Mouse (Mus musculus) CH12F3 (cell line): ENCODE data around the gene Tspan15.

Experiments used
- in situ Hi-C: fragments of 300-500 bp; cut with MboI; formaldehyde crosslinking; loops from 2 replicates; pipeline ENCODE4 v1.14.3; 2020; ENCODE audit warnings: low sequenced_read_pairs

Tspan15 gene

DNA sequence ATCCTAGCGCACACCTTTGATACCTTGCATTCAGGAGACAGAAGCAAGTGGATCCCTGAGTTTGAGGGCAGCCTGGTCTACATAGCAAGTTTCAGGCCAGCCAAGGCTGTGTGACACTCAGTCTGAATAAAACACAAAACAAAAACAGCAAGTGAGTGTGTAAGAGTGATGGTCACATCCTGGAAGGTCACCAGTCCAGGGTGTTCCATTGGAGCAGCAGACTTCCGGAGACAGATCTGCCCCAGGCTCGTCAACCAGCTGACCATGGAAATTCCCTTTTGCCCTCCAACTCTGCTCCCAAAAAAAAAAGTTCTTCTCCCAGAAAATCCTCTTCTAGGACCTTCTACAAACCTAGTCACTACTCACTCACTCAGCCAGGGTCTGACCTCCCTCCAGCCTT is 760 bp upstream of the Tspan15 start:
- in situ Hi-C loops, result no loop called here

DNA sequence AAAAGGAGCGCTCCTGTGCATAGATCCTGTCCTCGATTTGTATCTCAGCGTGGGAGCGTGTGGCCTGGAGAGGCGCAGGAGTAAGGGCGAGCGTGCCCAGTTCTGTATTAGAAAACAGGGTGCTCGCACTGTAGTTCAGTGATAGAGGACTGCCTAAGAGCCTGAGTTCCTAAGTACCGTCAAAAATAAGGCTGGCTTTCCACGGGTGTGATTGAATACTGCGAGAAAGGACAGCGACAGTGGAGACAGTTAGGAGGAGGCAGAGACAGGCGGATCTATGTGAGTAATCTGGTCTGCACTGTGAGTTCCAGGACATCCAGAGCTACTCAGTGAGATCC is 313 bp upstream of the Tspan15 start:
- in situ Hi-C loops, result no loop called here

DNA sequence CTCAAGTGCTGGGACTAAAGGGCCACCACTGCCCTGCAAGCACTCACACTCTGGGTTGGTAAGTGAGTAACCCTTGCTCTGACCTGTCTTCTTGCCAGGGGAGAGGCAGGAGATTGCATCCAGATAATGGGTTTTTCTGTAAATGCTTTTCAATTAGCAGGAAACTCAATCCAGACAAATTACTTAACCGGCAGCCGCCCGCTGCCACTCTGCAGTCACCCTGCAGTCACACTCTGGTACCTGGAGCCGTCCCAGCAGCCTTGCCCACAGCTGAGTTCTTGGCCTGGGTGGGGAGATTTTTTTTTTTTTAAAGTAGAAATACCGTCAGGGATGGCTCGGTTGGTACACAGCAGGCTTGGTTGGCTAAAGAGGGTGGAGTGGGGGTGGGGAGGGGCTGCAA is 2.9 kb downstream of the Tspan15 start:
- in situ Hi-C loops, result no loop called here

DNA sequence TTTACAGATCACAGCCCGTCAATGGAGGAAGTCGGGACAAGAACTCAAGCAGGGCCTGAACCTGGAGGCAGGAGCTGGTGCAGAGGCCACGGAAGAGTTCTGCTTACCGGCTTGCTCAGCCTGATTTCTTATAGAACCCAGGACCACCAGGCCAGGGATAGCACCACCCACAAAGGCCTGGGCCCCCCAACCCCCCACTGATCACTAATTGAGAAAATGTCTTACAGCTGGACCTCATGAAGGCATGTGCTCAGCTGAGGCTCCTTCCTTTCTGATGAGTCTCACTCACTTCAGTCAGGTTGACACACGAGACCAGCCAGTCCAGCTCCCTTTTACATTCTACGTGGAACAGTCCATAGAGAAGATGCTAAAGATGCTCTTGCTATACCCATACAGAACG is 5.2 kb downstream of the Tspan15 start:
- in situ Hi-C loops, result no loop called here

DNA sequence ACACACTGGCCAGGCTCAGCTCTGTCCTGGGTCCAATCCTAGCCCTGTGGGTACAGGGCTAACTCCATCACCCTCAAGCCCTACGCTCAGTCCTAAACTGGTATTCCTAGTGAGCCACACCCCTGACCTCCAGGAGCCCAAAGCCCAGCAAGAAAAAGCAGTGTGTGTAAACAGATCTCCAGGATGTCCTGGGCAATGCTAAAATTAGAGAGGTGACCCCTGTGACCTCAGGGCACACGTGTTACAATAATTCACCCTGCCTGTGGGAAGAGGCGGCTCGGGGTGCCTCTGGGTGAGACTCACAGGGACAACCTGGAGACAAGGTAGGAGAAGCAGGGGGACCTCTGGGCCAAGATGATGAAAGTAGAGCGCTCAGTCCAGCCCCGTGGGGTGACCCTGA is 6.8 kb downstream of the Tspan15 start:
- in situ Hi-C loops, result no loop called here

DNA sequence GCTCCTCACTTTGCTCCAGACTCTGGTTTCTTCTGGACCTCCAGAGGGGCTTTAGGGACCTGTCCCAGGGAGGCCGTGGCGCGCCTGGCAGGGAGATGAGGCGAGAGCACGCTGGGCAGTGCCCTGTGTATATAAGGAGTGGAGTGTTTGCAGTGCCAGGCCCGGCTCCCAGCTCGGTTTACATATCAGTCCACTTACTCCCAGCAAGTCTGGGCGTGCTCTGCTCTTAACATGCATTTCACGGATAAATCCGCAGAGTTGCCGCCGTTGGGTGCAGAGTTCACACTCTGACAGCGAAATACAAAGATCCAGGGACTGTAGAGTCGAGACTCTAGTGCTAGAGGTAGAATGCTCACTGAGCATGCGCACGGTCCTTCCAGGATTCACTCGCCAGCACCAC is 8.3 kb downstream of the Tspan15 start:
- in situ Hi-C loops, result no loop called here

DNA sequence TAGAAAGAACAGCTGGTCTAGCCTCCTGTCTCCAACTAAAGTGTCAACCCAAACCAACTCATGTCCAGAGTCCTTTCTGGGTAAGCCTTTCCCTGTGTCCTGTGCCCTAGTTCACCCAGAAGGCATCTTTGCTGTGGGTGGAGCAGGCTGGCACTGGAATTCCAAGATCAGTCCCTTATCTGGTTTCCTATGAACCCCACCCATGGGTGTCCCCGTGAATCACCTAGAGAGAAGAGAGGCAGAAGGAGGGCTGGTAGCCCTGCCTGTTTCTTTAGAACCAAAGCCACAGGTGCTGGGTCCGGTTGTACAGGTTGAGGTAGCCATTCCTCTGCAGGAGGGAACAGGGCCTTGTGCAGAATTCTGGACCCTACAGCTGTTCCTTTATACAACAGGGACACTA is 9.4 kb downstream of the Tspan15 start:
- in situ Hi-C loops, result no loop called here

DNA sequence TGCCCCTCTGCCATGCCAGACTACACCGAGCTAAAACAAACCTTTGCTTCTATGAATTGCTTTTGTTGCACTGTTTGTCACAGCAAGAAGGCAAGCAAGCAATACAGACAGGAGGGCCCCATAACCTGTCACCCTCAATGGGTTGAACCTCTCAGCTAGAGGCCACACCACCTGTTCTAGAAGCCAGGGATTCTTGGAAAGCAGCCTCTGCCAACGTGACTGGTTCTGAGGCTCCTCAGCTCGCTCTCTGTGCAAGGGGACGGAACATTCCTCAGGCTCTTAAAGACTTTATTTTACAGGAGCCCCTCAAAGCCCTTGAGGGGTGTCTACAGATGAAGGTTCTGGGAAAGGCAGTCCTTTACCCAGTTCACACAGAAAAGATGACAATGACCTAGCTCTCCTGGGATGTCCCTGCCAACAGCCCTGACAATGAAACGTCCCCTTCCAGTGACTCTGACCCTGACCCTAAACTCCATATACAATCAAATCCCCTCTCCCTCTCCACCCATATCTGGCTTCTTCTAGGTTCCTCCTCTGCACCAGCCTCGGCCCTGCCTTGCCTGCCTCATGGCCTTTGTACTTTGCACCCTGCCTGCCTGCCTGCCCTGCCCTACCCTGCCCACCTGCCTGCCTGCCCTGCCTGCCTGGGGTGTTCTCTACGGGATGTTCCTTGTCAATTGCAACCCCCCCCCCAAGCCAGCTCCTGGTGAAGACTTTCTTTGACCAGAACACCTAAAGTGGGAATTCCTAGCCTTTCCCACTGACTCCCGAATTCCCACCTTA is 10.1 kb downstream of the Tspan15 start:
- in situ Hi-C loops, result no loop called here

DNA sequence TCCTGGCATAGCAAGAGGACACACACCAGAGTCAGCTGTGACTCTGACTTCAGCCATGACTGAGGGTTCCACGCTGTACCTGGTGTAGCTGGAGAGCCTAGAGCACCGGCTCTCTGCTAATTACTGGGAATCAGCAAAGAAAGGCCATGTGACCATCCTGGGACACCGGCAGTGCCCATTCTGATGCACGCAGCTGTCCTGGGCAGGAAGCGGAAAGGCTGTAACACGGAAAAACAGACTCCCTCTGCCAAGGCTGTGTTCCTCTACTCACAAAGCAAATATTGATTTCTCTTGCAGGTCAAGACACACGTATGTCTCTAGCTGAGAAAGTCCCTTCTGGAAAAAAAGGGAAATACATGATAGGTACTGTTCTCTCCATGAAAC is 12.3 kb downstream of the Tspan15 start:
- in situ Hi-C loops, result no loop called here

DNA sequence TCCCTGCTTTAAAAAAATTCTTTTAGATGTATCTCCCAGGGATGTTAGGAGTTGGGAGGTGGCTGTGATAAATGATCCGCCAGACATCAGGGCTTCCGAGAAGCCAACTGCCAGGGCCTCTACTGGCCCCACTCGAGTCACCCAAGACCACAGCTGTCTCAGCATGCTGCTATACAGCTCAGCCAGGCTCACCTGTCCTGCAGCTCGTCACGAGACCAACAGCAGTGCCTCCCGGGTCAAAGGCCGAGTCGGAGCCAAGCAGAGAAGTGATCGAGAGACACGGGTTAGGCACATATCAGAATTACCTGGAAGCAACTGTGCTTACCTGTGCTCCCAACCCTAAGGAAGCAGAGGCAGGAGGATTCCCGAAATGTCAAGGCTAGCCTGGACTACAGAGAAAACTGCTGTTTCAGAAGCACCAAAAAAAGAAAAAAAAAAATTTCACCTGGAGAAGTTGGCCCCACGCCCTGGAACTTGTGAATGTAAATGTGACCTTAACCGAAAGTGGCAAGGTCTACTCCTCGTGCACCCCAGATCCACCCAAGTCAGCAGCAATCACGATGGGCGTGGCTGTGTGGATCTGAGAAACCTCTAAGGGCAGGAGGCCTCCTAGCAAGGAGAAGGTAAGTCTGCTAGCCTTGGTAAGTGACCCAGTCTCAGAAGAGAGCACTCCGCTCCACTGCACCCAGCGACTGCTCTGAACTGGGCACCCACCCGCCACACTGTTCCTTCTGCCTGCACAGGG is 12.8 kb downstream of the Tspan15 start:
- in situ Hi-C loops, result no loop called here

DNA sequence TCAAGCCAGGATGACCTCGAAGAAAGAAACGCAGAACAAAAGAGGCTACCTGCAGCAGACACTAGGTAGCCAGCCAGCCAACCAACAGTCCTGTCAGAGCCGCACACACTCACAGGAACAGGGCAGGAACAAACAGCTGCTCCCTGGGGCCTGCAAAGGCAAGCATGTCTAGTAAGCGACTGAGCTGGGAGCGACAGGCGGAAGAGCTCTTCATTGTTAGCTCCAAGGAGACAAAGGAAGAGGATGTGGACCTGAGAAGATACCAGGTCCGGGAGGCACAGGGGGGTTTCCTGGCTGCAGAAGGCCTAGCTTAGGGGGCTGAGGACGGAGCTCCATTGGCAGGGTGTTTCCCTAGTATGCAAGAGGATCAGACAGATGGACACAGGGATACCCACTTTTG is 13.9 kb downstream of the Tspan15 start:
- in situ Hi-C loops, result no loop called here

DNA sequence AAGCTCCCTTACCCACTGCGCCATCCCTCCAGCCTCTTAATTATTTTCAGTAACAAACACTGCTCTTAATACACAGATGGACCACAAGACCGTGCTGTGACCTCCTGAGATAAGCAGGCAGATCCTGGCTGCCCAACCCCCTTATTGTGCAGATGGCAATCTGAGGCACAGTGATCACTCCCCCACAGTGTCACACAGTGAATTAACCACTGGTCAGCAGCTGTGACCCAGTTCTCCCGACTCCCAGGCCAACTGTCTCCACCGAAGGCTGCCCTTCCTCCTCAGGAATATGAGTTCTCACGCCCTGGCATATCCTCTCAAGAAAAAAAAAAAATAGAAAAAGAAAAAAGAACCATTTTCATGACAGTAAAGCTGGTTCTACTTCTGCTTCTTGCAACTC is 14.5 kb downstream of the Tspan15 start:
- in situ Hi-C loops, result no loop called here

DNA sequence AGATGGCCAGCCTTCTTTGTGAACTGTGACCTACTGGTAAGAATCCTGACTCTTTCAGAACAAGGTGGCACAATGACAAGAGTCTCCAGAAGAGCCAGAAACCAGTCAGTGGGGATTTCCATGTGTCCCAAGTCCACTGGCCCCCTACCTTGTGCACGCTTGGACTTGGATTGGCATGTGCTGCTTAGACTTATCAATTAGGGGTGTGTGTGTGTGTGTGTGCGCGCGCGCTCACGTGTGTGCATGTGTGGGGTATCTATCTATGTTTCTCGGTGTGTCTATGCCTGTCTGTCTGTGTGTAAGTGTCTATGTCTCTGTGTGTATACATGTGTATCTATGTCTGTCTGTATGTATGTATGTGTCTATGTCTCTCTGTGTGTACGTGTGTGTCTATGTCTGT is 15.4 kb downstream of the Tspan15 start:
- in situ Hi-C loops, result no loop called here

DNA sequence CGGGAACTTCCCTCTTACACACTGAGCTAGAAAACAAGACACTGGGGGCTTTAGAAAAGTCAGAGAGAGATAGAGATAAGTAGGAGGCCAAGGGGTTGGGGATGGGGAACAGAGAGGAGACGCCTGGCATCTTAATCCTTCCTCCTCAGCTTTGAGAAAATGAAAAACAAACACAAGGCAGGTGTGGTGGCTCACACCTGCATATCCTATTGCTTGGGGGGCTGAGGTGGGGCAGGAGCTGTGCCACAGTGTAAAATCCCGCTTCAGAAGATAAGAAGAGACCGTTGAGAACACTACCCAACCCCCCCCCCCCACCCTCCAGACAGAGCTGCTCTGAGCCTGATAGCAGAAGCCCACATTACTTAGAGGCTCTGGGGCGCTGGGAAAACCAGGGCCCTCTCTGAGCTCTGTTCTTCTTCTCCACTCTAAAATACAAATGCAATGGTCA is 15.9 kb downstream of the Tspan15 start:
- in situ Hi-C loops, result no loop called here

DNA sequence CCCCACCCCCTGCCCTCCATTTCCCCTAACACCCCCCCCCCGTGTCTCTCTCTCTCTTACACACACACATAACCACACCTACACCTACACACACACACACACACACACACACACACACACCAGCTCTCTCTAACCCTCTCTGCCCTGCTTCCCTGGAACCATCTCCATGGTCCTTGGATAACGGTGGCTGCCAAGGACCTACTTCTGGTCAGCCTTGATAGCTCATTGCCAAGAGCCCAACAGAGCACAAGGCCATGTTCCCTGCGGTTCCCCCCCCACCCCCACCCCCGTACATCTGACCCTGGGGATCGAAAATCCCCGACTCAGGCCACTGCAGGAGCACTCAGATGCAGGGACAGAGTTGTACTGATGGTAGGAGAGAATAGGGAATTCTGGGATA is 19.7 kb downstream of the Tspan15 start:
- in situ Hi-C loops, result no loop called here

DNA sequence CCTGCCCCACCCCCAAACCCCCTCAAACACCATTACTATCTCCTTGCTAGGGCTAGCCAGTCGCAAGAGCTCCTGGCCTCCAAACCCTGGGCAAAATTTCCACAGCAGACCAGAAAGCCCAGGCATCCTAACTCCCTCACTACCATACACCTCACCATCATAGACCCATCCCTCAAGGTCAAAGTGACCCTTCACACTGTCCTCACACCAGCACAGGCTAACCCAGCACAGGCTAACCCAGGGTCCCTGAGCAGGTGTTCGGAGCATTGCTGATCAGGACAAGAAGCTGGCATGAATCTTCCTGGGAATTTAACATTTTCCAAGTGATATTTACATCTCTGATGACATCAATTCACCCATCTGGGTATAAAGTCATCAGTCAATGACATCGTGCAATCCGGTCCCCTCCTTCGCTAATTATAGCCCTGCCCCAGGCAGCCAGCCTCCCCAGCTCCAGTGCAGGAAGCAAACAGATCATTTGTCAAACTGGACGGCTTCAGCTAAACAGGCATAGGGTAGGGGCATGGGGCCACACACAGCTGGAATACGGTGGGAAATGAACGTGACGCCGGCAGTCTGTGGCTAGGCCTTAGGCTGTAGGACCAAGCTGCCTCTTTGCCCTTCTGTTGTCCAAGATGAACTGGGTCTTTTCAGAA is 22.7 kb downstream of the Tspan15 start:
- in situ Hi-C loops, result loop anchor here (10.0 kb wide), 1 partner anchor 46 kb away; the partner anchor contains the start of gene Tacr2

DNA sequence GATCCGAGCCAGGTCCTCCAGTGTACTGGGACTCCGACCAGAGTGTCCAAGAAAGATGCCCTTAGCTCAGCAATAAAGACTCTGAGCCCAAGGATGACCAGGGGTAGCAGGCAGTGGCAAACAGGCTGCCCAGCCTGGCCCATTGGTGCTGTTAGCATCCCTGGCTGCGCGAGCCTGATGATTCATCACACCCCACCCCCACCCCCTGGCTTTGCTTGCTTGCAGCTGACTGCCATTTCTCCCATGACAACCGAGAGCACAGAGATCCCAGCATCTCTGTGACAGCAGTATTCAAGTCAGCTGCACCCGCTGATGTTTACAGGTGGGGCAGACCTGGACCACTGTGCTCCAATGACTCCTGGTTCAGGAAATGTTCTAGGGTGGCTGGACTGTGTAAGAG is 28.5 kb downstream of the Tspan15 start:
- in situ Hi-C loops, result loop anchor here (10.0 kb wide), 1 partner anchor 52 kb away; the partner anchor contains the start of gene Tacr2

DNA sequence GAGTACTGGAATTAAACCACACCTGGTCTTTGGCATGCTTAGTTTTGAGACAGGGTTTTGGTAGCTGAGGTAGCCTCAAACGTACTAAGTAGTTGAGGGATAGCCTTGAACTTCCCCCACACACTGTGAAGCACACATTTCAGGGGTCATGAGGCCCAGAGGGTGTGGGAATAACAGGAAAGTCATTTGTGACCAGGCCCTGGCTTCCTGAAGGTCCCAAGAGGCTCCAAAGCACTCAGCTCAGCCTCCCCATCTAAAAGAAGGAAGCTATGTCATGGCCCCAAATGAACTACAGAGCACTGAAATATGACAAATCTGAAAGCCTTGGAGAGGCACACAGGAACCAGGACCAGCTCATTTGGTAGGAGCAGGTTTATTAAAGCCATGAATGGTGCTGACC is 32.2 kb downstream of the Tspan15 start:
- in situ Hi-C loops, result no loop called here

DNA sequence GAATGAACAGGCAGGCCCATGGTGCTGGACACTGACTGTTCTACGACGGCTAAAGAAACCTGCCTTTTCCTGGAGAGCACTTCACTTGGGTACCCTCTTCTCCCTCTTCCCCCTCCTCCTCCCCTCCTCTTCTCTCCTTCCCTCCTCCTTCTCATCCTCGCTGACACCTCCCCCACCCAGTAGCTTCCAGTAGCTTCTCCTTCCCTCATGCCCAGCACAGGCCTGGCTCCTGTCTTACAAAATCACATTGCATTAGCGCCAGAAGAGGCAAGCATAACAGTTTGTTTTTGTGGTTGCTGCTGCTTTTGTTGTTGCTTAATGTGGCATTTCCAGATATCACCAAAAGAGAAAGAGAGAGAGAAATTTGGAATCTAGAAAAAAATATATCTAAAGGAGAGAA is 33.6 kb downstream of the Tspan15 start:
- in situ Hi-C loops, result no loop called here

DNA sequence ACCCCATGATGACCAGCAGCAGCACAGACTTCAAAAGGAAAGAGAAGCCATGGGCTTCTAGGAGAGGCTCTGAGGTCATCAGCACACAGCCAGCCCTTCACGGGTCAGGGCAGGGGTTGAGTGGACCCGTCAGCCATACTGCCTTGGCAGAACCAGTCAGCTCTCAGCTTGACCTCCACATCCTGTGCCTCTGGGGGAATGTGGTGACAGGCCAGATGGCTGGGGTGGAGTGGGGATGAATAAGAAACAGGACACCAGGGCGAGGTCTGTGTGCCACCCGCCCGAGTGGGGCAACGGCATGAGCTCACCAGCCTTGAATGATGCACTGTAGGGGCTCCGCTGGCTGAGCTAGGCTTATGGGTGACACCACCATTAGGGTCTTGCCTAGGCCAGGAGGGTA is 35.7 kb downstream of the Tspan15 start:
- in situ Hi-C loops, result no loop called here

DNA sequence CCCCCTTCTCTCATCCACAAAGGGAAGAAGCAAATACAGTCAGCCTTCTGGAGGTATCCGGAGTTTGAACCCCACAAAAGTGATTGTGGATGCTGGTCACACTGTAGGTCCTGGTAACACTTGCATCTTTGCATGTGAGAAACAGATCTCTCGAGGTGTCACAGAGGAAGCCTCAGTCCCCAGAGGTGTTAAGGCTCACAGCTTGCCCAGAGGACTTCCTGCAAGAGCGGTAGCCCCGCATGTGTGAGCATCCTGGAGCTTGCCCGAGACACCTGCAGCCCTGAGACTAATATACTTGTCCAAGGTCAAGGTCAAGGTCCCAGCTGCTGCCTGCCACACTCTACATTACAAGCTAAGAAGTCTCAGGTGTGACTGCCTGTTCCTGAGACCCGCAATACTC is 36.1 kb downstream of the Tspan15 start:
- in situ Hi-C loops, result no loop called here

DNA sequence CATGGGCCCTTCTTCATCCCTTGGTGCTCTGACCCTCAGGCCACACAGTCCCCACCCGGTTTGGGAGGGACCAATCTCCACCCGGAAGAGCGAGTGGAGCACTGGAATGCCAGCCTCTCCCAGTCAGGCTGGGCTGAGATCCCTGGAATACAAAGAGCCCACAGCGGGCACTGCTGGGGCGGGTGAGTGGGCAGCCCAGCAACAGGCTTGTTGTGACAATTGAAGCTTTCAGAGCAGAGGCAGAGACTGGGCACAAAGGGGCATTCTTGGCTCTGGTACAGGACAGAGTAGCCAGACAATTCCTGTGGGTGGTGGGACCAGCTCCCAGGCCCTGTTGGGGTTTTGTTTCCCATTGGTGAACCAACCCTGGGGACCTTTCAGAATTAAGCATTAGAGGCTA is 36.6 kb downstream of the Tspan15 start:
- in situ Hi-C loops, result no loop called here
